Mouse (Mus musculus) CD4-positive, CD25-positive, alpha-beta regulatory T cell, adult 2 months (primary cell): ENCODE measurements around the gene Ccdc155.
"Not testable (repeated sequence)": the region's sequence is repeated elsewhere in the genome, so short reads cannot be mapped to it uniquely, and the experiment has no call there.

Experiments used
- DNase-seq: peaks from one replicate; pipeline ENCODE4 v3.0.0-alpha.2; 2012; ENCODE audit warnings: low read depth, low spot score

Gene Ccdc155

GRCm38 (mm10) chr7:45164833-45165232, 39.9 kb downstream of the Ccdc155 start:
- no peak for DNase-seq

- peak; percentile 62 for DNase-seq
Observed at GRCm38 (mm10) chr7:45163735-45164490, 40.8 kb downstream of the Ccdc155 start, which contains the start of gene Slc17a7. Gene Slc17a7, plus strand, starts transcription at chr7:45163949.

- no peak for DNase-seq
Observed at GRCm38 (mm10) chr7:45162996-45163615, 41.6 kb downstream of the Ccdc155 start.

- DNase-seq, result no peak
Observed at GRCm38 (mm10) chr7:45162551-45162950, 42.1 kb downstream of the Ccdc155 start.

- peak; percentile 93 for DNase-seq
Observed at GRCm38 (mm10) chr7:45161612-45162473, 42.8 kb downstream of the Ccdc155 start.

- no peak for DNase-seq
Observed at GRCm38 (mm10) chr7:45160866-45161265, 43.8 kb downstream of the Ccdc155 start.

GRCm38 (mm10) chr7:45160316-45160800, 44.3 kb downstream of the Ccdc155 start:
- DNase-seq, result no peak

- DNase-seq, result no peak
Observed at GRCm38 (mm10) chr7:45158991-45159390, 45.7 kb downstream of the Ccdc155 start.

GRCm38 (mm10) chr7:45157459-45157858, 47.2 kb downstream of the Ccdc155 start:
- DNase-seq, result no peak

GRCm38 (mm10) chr7:45156206-45156605, 48.5 kb downstream of the Ccdc155 start:
- no peak for DNase-seq

GRCm38 (mm10) chr7:45155590-45155989, 49.1 kb downstream of the Ccdc155 start:
- DNase-seq, result no peak

GRCm38 (mm10) chr7:45154993-45155514, 49.6 kb downstream of the Ccdc155 start:
- DNase-seq, result peak; percentile 71

- peak; percentile 99 for DNase-seq
Observed at GRCm38 (mm10) chr7:45154096-45154992, 50.3 kb downstream of the Ccdc155 start, which contains the start of the genes Pih1d1 and Aldh16a1. Gene Pih1d1, plus strand, starts transcription at chr7:45154303. Gene Aldh16a1, minus strand, starts transcription at chr7:45154584.

- no peak for DNase-seq
Observed at GRCm38 (mm10) chr7:45153586-45153985, 51.1 kb downstream of the Ccdc155 start.

- DNase-seq, result not testable (repeated sequence)
Observed at GRCm38 (mm10) chr7:45153052-45153451, 51.6 kb downstream of the Ccdc155 start.

- DNase-seq, result no peak
Observed at GRCm38 (mm10) chr7:45151303-45151702, 53.4 kb downstream of the Ccdc155 start.

GRCm38 (mm10) chr7:45150321-45150720, 54.4 kb downstream of the Ccdc155 start:
- DNase-seq, result no peak

- DNase-seq, result no peak
Observed at GRCm38 (mm10) chr7:45149545-45149944, 55.1 kb downstream of the Ccdc155 start.

- no peak for DNase-seq
Observed at GRCm38 (mm10) chr7:45148534-45149098, 56.1 kb downstream of the Ccdc155 start.

GRCm38 (mm10) chr7:45147899-45148298, 56.8 kb downstream of the Ccdc155 start:
- DNase-seq, result no peak
